Mouse (Mus musculus) cerebellum, adult 9-11 months (tissue): Measurements from ENCODE around the gene Ccl1.

Experiments
- DNase-seq: peaks from one replicate; pipeline ENCODE4 v3.0.0; 2022

The Ccl1 gene

GRCm38 (mm10) chr11:82203706-82204105 lies 101.8 kb downstream of the Ccl1 start:
- no peak for DNase-seq

- no peak for DNase-seq
Measured at GRCm38 (mm10) chr11:82197774-82198173, 107.7 kb downstream of the Ccl1 start.

GRCm38 (mm10) chr11:82194980-82195379 lies 110.5 kb downstream of the Ccl1 start:
- DNase-seq, result no peak

- DNase-seq, result no peak
Measured at GRCm38 (mm10) chr11:82193826-82194225, 111.7 kb downstream of the Ccl1 start.

GRCm38 (mm10) chr11:82189782-82190563 lies 115.5 kb downstream of the Ccl1 start:
- no peak for DNase-seq

- no peak for DNase-seq
Measured at GRCm38 (mm10) chr11:82185684-82186083, 119.8 kb downstream of the Ccl1 start.

- DNase-seq, result no peak
Measured at GRCm38 (mm10) chr11:82183281-82183935, 122.1 kb downstream of the Ccl1 start.

- no peak for DNase-seq
Measured at GRCm38 (mm10) chr11:82182401-82182800, 123.1 kb downstream of the Ccl1 start.

- no peak for DNase-seq
Measured at GRCm38 (mm10) chr11:82181331-82181730, 124.2 kb downstream of the Ccl1 start.

GRCm38 (mm10) chr11:82178161-82178560 lies 127.3 kb downstream of the Ccl1 start:
- DNase-seq, result no peak

GRCm38 (mm10) chr11:82177711-82178110 lies 127.8 kb downstream of the Ccl1 start:
- DNase-seq, result peak; percentile 7

- peak; percentile 16 for DNase-seq
Measured at GRCm38 (mm10) chr11:82174794-82175193, 130.7 kb downstream of the Ccl1 start.

GRCm38 (mm10) chr11:82173491-82173890 lies 132.0 kb downstream of the Ccl1 start:
- DNase-seq, result no peak

- no peak for DNase-seq
Measured at GRCm38 (mm10) chr11:82171316-82172071, 134.0 kb downstream of the Ccl1 start.

- DNase-seq, result no peak
Measured at GRCm38 (mm10) chr11:82169456-82169855, 136.0 kb downstream of the Ccl1 start.

GRCm38 (mm10) chr11:82168308-82168707 lies 137.2 kb downstream of the Ccl1 start:
- no peak for DNase-seq

- DNase-seq, result no peak
Measured at GRCm38 (mm10) chr11:82163285-82163684, 142.2 kb downstream of the Ccl1 start.

- no peak for DNase-seq
Measured at GRCm38 (mm10) chr11:82159126-82159525, 146.4 kb downstream of the Ccl1 start.

- no peak for DNase-seq
Measured at GRCm38 (mm10) chr11:82139492-82140094, 165.9 kb downstream of the Ccl1 start.

- DNase-seq, result no peak
Measured at GRCm38 (mm10) chr11:82136196-82136595, 169.3 kb downstream of the Ccl1 start.

GRCm38 (mm10) chr11:82132977-82133376 lies 172.5 kb downstream of the Ccl1 start:
- no peak for DNase-seq
